Mouse (Mus musculus) heart, embryonic 16.5 days (tissue): ENCODE measurements at regions not wholly inside any gene's neighbourhood (a gene's known extent, or its start where the extent isn't known, plus 50 kb on each side); places are given as distances from the start of the nearest gene placed in this dataset.

Source experiments
- ATAC-seq: fragments of 200-750 bp; cut with Nextera tagmentation; replicated peaks from 2 replicates; pipeline ENCODE4 v1.8.0; 2017; ENCODE audit warnings: moderate number of reproducible peaks; ENCODE audit not compliant: insufficient read depth, low FRiP score; ENCODE audit errors: extremely low read depth
- H3K27ac ChIP-seq: fragments of 300-500 bp; sonication (generic); 2 replicates; pipeline ENCODE4 v1.5.1; 2014; ENCODE audit warnings: mild to moderate bottlenecking, low read length, control low read depth, moderate library complexity
- H3K27me3 ChIP-seq: fragments of 300-500 bp; sonication (generic); 2 replicates; pipeline ENCODE4 v1.6.1; 2014; ENCODE audit warnings: low read length, mixed read lengths; ENCODE audit not compliant: control insufficient read depth, insufficient read depth
- H3K36me3 ChIP-seq: fragments of 300-500 bp; sonication (generic); 2 replicates; pipeline ENCODE4 v1.6.1; 2014; ENCODE audit not compliant: control insufficient read depth, insufficient read depth
- H3K4me1 ChIP-seq: fragments of 300-500 bp; sonication (generic); 2 replicates; pipeline ENCODE4 v1.6.1; 2014; ENCODE audit warnings: low read length, mixed read lengths; ENCODE audit not compliant: control insufficient read depth, insufficient read depth
- H3K4me2 ChIP-seq: fragments of 300-500 bp; sonication (generic); 2 replicates; pipeline ENCODE4 v1.6.1; 2014; ENCODE audit warnings: low read depth, mild to moderate bottlenecking, control low read depth, low read length
- H3K4me3 ChIP-seq: fragments of 300-500 bp; sonication (generic); 2 replicates; pipeline ENCODE4 v1.5.1; 2014; ENCODE audit warnings: mild to moderate bottlenecking, control low read depth, low read length
- H3K9ac ChIP-seq: fragments of 300-500 bp; sonication (generic); 2 replicates; pipeline ENCODE4 v1.6.1; 2014; ENCODE audit warnings: low read length, control low read depth
- H3K9me3 ChIP-seq: fragments of 300-500 bp; sonication (generic); replicated peaks from 2 replicates; pipeline ENCODE4 v1.6.1; 2016; ENCODE audit warnings: low read length; ENCODE audit not compliant: control insufficient read depth
- WGBS: fragments of 180-500 bp; shearing (Covaris S2); extraction: QIAGEN DNeasy Blood & Tissue Kit; methylation state at CpG from one replicate; pipeline ENCODE4 v1.1.7; 2014; 5-methylcytosine and 5-hydroxymethylcytosine counted together

GRCm38 (mm10) chr11:8213130-8213529 lies 451.2 kb downstream of the Tns3 start:
- H3K27ac ChIP-seq = no peak overlapping the region
- ATAC-seq = no peak
- no peak overlapping the region for H3K4me3 ChIP-seq
- H3K9ac ChIP-seq = no peak overlapping the region
- H3K36me3 ChIP-seq = no peaks in the 10 kb centered on the region
- 93% methylated on average over 3 of the region's 3 CpGs for WGBS
- H3K4me1 ChIP-seq = no peaks in the 10 kb centered on the region
- H3K27me3 ChIP-seq = no peaks in the 10 kb centered on the region
- H3K9me3 ChIP-seq = no peaks in the 10 kb centered on the region
- no peak overlapping the region for H3K4me2 ChIP-seq

GRCm38 (mm10) chr11:8212714-8213113 lies 451.6 kb downstream of the Tns3 start:
- no peaks in the 10 kb centered on the region for H3K27me3 ChIP-seq
- H3K36me3 ChIP-seq = no peaks in the 10 kb centered on the region
- H3K9me3 ChIP-seq = no peaks in the 10 kb centered on the region
- no peak overlapping the region for H3K4me3 ChIP-seq
- H3K9ac ChIP-seq = no peak overlapping the region
- H3K4me1 ChIP-seq = no peaks in the 10 kb centered on the region
- no peak overlapping the region for H3K27ac ChIP-seq
- WGBS = 60% methylated on average over 4 of the region's 4 CpGs
- no peak overlapping the region for H3K4me2 ChIP-seq
- no peak for ATAC-seq

GRCm38 (mm10) chr11:8209041-8209440 lies 455.3 kb downstream of the Tns3 start:
- Histone ChIP-seq H3K9ac (no peak overlapping the region), H3K4me2 (no peak overlapping the region)

GRCm38 (mm10) chr11:8199293-8199692 lies 465.0 kb downstream of the Tns3 start:
- no peak overlapping the region for H3K9ac ChIP-seq
- H3K27ac ChIP-seq = no peak overlapping the region
- H3K36me3 ChIP-seq = no peaks in the 10 kb centered on the region
- no peak for ATAC-seq
- 57% methylated on average over 8 of the region's 8 CpGs for whole genome bisulfite sequencing
- no peak overlapping the region for H3K4me3 ChIP-seq
- no peaks in the 10 kb centered on the region for H3K9me3 ChIP-seq
- no peak overlapping the region for H3K4me2 ChIP-seq
- no peaks in the 10 kb centered on the region for H3K4me1 ChIP-seq
- no peaks in the 10 kb centered on the region for H3K27me3 ChIP-seq

More at GRCm38 (mm10) chr11:8209041-8209440, 455.3 kb downstream of the Tns3 start:
- Histone ChIP-seq H3K36me3 (no peaks in the 10 kb centered on the region), H3K9me3 (peaks cover 4% of the 10 kb centered on the region; the same call in 1 of the 2 replicates), H3K4me1 (no peaks in the 10 kb centered on the region), H3K4me3 (no peak overlapping the region), H3K27me3 (no peaks in the 10 kb centered on the region), H3K27ac (no peak overlapping the region)
- no peak for ATAC-seq
- WGBS = 89% methylated on average over 2 of the region's 2 CpGs
